Comparison of ENCODE assay signal across 23 mouse cellular contexts in the genomic region with DNA sequence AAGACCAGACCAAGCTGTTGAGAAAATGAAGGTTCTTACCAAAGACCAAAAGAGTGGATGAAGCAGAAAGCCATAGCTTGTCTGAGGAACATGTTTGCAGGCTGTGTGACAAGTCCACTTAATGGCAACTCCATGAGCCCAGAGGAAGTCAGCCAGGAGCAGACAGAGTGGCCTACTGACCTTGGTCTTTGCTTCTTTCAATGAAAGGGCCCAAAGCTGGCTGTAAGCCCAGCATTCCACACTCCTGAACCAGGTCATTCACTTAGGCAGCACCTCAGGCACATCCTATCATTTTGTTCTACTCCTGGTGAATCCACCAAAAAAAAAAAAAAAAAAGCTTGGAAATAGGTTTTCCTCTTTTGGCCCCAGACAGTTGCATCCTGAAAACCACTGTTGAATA.
DNase-seq lines count a peak whose midpoint lies in the region; ATAC-seq and TF ChIP-seq lines count a peak whose summit lies in the region.
"Had no signal": no experiment of that assay in that cellular context is flagged by ENCODE, and none has a peak within 500 bp of the region (broad histone marks: within the 10 kb centered on the region; RNA-seq: fewer than 3 reads in every experiment).

No protein-coding gene starts in this region.

- H3K4me2 ChIP-seq in liver, embryonic 11.5 days, result no peak overlapping the region
- H3K4me2 ChIP-seq: embryonic facial prominence, embryonic 15.5 days; heart, embryonic 11.5 days; limb, embryonic 15.5 days; neural tube, embryonic 15.5 days; stomach, embryonic 15.5 days had no signal

- H3K79me2 ChIP-seq in liver, adult 2 months (ENCODE audit: control insufficient read depth, insufficient read depth, low read length), result no peaks in the 10 kb centered on the region

- H3K9me3 ChIP-seq in liver, embryonic 11.5 days (ENCODE audit: control insufficient read depth, low read length), result no peaks in the 10 kb centered on the region
- H3K9me3 ChIP-seq: embryonic facial prominence, embryonic 15.5 days; hindbrain, embryonic 10.5 days; limb, embryonic 15.5 days; midbrain, embryonic 10.5 days; neural tube, embryonic 15.5 days; stomach, embryonic 15.5 days had no signal

- H3K27ac ChIP-seq in liver, adult 2 months (replicated peaks; ENCODE audit: insufficient read depth, low read depth, low read length), result no peak overlapping the region
- H3K27ac ChIP-seq in liver, embryonic 11.5 days (ENCODE audit: low read depth, low read length), result no peak overlapping the region
- H3K27ac ChIP-seq: embryonic facial prominence, embryonic 15.5 days; hindbrain, embryonic 10.5 days; hindbrain, postnatal 0 days; limb, embryonic 15.5 days; midbrain, embryonic 10.5 days; neural tube, embryonic 15.5 days; stomach, embryonic 15.5 days had no signal

- no peaks in the 10 kb centered on the region; the same call in 1 of the 2 replicates for H3K4me1 ChIP-seq in liver, adult 2 months (ENCODE audit: control insufficient read depth, insufficient read depth, low read length)
- H3K4me1 ChIP-seq in liver, embryonic 11.5 days (replicated peaks; ENCODE audit: control insufficient read depth, insufficient read depth, low read length), result no peaks in the 10 kb centered on the region
- H3K4me1 ChIP-seq: midbrain, embryonic 10.5 days; neural tube, embryonic 15.5 days; stomach, embryonic 15.5 days had no signal

- no peaks in the 10 kb centered on the region for H3K36me3 ChIP-seq in liver, adult 2 months (ENCODE audit: control insufficient read depth, insufficient read depth, low read length)
- no peaks in the 10 kb centered on the region for H3K36me3 ChIP-seq in liver, embryonic 11.5 days (ENCODE audit: control insufficient read depth, insufficient read depth, low read length)
- H3K36me3 ChIP-seq: embryonic facial prominence, embryonic 15.5 days; hindbrain, embryonic 10.5 days; limb, embryonic 15.5 days; midbrain, embryonic 10.5 days; neural tube, embryonic 15.5 days; stomach, embryonic 15.5 days had no signal

- peak; percentile 51 for DNase-seq in adrenal gland, postnatal 10 days
- no peak for DNase-seq in adrenal gland, adult 18-20 months (ENCODE audit: low spot score in 2 of 2)
- peak; percentile 92 for DNase-seq in liver, adult 2 months (ENCODE audit: extremely low read depth, low read depth, low spot score)
- DNase-seq in liver, embryonic 11.5 days (ENCODE audit: low spot score), result no peak
- peak; percentile 21 to 29 for DNase-seq in kidney, adult 8-10 months
- peak; percentile 12 to 16 for DNase-seq in kidney, postnatal 4 days
- no peak for DNase-seq in layer of hippocampus, postnatal 36 days
- DNase-seq in gastrocnemius, adult 18-20 months (ENCODE audit: low spot score), result no peak
- DNase-seq: cerebellum, adult 9-10 months; lung, adult 18-20 months; lung, postnatal 10 days; thymus, postnatal 25 days had no signal

- TF ChIP-seq CTCF in liver, adult 2 months (IDR thresholded peaks at IDR 0.05; ENCODE audit: low read depth, low read length), result no peak

- H3K9ac ChIP-seq in liver, adult 2 months (ENCODE audit: low read depth, low read length), result no peak overlapping the region
- H3K9ac ChIP-seq in liver, embryonic 11.5 days (ENCODE audit: low read depth, low read length), result no peak overlapping the region
- H3K9ac ChIP-seq: embryonic facial prominence, embryonic 15.5 days; limb, embryonic 15.5 days; neural tube, embryonic 15.5 days; stomach, embryonic 15.5 days had no signal

- no peaks in the 10 kb centered on the region for H3K27me3 ChIP-seq in liver, adult 2 months (ENCODE audit: control insufficient read depth, insufficient read depth, low read length)
- no peaks in the 10 kb centered on the region for H3K27me3 ChIP-seq in liver, embryonic 11.5 days (replicated peaks; ENCODE audit: control insufficient read depth, insufficient read depth, low read length)
- H3K27me3 ChIP-seq: embryonic facial prominence, embryonic 15.5 days; limb, embryonic 15.5 days; neural tube, embryonic 15.5 days; stomach, embryonic 15.5 days had no signal

- no peak overlapping the region for H3K4me3 ChIP-seq in liver, adult 2 months (ENCODE audit: insufficient read depth, low read depth, low read length)
- no peak overlapping the region for H3K4me3 ChIP-seq in liver, embryonic 11.5 days (ENCODE audit: low read depth, low read length)
- H3K4me3 ChIP-seq: embryonic facial prominence, embryonic 15.5 days; hindbrain, embryonic 10.5 days; limb, embryonic 15.5 days; midbrain, embryonic 10.5 days; neural tube, embryonic 15.5 days; stomach, embryonic 15.5 days had no signal

- no peak for ATAC-seq in liver, embryonic 11.5 days (replicated peaks; ENCODE audit: low FRiP score)
- ATAC-seq: activated CD4-positive, CD25-positive, alpha-beta regulatory T cell, adult 4 months; forebrain, embryonic 14.5 days; hindbrain, postnatal 0 days; intestine, postnatal 0 days had no signal

- TF ChIP-seq POLR2A in liver, adult 2 months (IDR thresholded peaks at IDR 0.05; ENCODE audit: extremely low read depth, insufficient read depth, low read length), result no peak

Comparison
In these comparisons a context has a peak if more than half of its experiments do, and no peak if none do; other contexts are left out.
1. DNase-seq: peak in adrenal gland, postnatal 10 days (single experiment), liver, adult 2 months (single experiment), kidney, adult 8-10 months (2 of 2) and kidney, postnatal 4 days (2 of 2); none in adrenal gland, adult 18-20 months (0 of 2), liver, embryonic 11.5 days (single experiment), layer of hippocampus, postnatal 36 days (0 of 2) and gastrocnemius, adult 18-20 months (single experiment).